Mouse (Mus musculus) limb, embryonic 12.5 days (tissue): ENCODE data around the gene Abca6. TPM values are rescaled to one million over a fixed set of nuclear protein-coding genes. Genes with fewer than 3 reads are reported as not detected.

Experiments used
- ATAC-seq: fragments of 200-750 bp; cut with Nextera tagmentation; 2 replicates; pipeline ENCODE4 v1.8.0; 2017; ENCODE audit warnings: low read depth, moderate TSS enrichment; ENCODE audit not compliant: insufficient number of reproducible peaks, insufficient read depth, low FRiP score, low TSS enrichment
- H3K27ac ChIP-seq: fragments of 300-500 bp; sonication (generic); 2 replicates; pipeline ENCODE4 v1.5.1; 2016; ENCODE audit warnings: mild to moderate bottlenecking, moderate library complexity
- H3K27me3 ChIP-seq: fragments of 300-500 bp; sonication (generic); 2 replicates; pipeline ENCODE4 v1.6.1; 2016; ENCODE audit warnings: mild to moderate bottlenecking, moderate library complexity
- H3K36me3 ChIP-seq: fragments of 300-500 bp; sonication (generic); 2 replicates; pipeline ENCODE4 v1.6.1; 2016; ENCODE audit warnings: mild to moderate bottlenecking, moderate library complexity
- H3K4me1 ChIP-seq: fragments of 300-500 bp; sonication (generic); replicated peaks from 2 replicates; pipeline ENCODE4 v1.6.1; 2016
- H3K4me2 ChIP-seq: fragments of 300-500 bp; sonication (generic); 2 replicates; pipeline ENCODE4 v1.6.1; 2016; ENCODE audit warnings: mild to moderate bottlenecking, moderate library complexity
- H3K4me3 ChIP-seq: fragments of 300-500 bp; sonication (generic); replicated peaks from 2 replicates; pipeline ENCODE4 v1.5.1; 2016; ENCODE audit warnings: mild to moderate bottlenecking
- H3K9ac ChIP-seq: fragments of 300-500 bp; sonication (generic); replicated peaks from 2 replicates; pipeline ENCODE4 v1.6.1; 2016; ENCODE audit warnings: mild to moderate bottlenecking, moderate library complexity
- H3K9me3 ChIP-seq: fragments of 300-500 bp; sonication (generic); 2 replicates; pipeline ENCODE4 v1.6.1; 2016; ENCODE audit warnings: mild to moderate bottlenecking, moderate library complexity
- WGBS: fragments of 180-500 bp; shearing (Covaris S2); methylation state at CpG from one replicate; pipeline ENCODE4 v1.1.7; 2016; 5-methylcytosine and 5-hydroxymethylcytosine counted together
- polyA plus RNA-seq: library from polyadenylated mRNA; unstranded; fragments of >200 nt; fragmentation: Nextera tagmentation; extraction: Ambion mirVana; gene quantifications from 2 replicates; pipeline ENCODE4 v1.2.1, GENCODE M21; 2016

The Abca6 gene
- polyA plus RNA-seq, 1 experiment from 2014 or later: 0.13 TPM

DNA sequence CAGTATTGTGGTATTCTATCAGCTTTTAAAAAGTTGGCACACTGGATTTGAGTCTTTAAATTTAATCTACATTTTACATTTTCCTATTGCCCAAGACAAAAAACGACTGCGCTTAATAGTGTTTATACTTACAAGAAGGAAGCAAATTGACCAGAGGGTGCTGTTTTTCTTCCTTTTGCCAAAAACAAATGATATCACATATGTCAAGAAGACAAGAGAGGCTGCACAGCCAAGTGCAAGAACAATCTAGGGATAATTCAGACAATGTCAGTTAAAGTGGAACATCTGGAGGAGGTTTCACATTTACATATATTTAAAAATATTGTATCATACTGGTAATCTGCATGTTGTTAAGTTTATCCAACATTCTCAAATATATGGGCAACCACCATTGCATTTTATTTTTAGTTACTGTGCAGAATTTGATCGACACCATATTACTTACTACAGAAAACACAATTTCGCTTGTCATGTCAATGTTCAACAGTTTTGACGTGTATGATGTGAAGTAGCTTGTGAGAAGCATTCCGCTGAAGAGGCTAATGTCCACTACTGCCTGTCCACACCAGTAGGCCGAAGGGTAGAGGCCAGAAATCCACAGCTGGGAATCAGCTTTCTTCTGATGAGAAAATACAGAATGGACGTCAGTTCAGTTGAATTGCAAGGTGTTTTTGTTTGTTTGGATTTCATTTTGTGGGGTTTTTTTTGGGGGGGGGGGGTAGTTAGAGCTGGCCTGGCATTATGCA lies 54.8 kb downstream of the Abca6 start:
- Histone ChIP-seq H3K9me3 (no peaks in the 10 kb centered on the region), H3K9ac (no peak overlapping the region), H3K4me2 (no peak overlapping the region), H3K4me1 (no peaks in the 10 kb centered on the region), H3K27me3 (no peaks in the 10 kb centered on the region), H3K4me3 (no peak overlapping the region), H3K27ac (no peak overlapping the region), H3K36me3 (no peaks in the 10 kb centered on the region)
- 83% methylated on average over 8 of the region's 8 CpGs for WGBS
- no peak for ATAC-seq

DNA sequence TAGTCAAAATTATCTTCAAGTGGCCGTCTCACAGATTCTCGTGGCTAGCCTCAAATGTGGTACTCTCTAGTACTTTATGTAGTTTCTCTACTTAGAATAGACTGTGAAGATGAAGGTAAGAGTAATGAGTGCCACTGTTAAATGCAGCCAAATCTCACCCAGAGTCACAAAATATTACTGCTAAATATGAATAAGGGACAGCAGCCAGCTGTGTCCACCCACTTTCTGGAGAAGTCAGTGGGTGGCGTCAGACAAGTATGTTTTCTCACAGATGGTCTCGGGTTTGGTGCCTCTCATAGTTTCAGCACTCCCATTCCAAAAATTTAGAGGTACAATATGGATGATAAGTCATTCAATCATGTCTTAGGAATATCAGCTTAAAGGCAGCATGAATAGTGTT lies 56.3 kb downstream of the Abca6 start:
- no peaks in the 10 kb centered on the region for H3K36me3 ChIP-seq
- no peak overlapping the region for H3K9ac ChIP-seq
- H3K4me3 ChIP-seq: no peak overlapping the region
- ATAC-seq: no peak
- H3K27ac ChIP-seq: no peak overlapping the region
- no peaks in the 10 kb centered on the region for H3K27me3 ChIP-seq
- H3K4me1 ChIP-seq: no peaks in the 10 kb centered on the region
- WGBS: 90% methylated on average over 4 of the region's 4 CpGs
- H3K9me3 ChIP-seq: no peaks in the 10 kb centered on the region
- H3K4me2 ChIP-seq: no peak overlapping the region

DNA sequence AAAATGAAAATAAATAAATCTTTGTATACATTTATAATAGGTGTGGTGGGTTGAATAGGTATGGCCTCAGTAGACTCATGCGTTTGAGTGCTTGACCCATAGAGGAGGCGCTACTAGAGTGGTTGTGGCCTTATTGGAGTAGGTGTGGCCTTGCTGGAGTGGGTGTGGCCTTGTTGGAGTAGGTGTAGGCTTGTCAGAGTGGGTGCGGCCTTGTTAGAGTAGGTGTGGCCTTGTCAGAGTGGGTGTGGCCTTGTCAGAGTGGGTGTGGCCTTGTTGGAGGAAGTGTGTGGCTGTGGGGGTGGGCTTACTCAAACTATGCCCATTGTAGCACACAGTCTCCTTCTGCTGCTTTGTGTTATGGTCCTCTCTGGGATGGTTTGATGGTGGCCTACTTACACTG lies 80.4 kb downstream of the Abca6 start:
- H3K27ac ChIP-seq: no peak overlapping the region
- H3K9me3 ChIP-seq: no peaks in the 10 kb centered on the region
- ATAC-seq: no peak
- no peak overlapping the region for H3K9ac ChIP-seq
- no peak overlapping the region for H3K4me3 ChIP-seq
- 92% methylated on average over 3 of the region's 3 CpGs for WGBS
- no peaks in the 10 kb centered on the region for H3K36me3 ChIP-seq
- no peak overlapping the region for H3K4me2 ChIP-seq
- H3K27me3 ChIP-seq: no peaks in the 10 kb centered on the region
- H3K4me1 ChIP-seq: peaks cover 18% of the 10 kb centered on the region

DNA sequence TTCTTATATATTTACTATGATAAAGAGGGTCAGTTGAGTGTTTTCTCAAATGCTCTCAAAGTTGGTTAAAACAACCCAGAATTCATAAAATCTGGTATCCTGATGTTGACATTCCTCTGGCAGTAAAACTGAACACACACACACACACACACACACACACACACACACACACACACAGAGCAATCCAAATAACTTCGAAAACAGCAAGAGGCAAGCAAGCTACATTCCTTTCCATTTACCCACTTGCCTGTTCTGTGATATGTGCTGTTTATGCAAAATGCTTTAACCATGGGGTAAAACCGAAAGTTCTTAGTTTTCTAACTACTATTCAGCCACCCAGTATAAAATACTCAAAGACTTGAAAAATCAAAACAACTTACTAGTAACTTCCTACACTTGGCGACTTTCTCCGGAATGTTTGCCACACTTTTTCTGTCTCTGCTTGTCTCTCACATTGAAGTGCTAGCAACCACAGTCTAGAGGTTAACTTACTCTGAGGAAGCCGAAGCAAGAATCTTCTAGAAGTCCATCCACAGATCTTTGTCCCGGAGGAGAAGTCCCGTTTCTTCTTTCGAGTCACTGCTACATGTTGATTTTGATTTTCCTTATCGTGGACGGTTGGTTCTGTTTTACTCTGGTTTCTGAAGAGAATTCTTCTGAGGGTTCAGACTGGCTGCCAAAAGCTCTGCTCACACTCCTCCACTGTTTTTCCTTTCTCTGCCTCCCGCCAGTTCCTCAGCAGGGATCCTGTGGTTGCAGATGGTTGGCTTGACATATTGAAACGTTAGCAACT lies 83.9 kb downstream of the Abca6 start, which contains the start of gene Abca9:
TSS of gene Abca9 (minus strand) at position 738 of the 793 bp plus-strand sequence.
- Histone ChIP-seq H3K36me3 (no peaks in the 10 kb centered on the region), H3K4me2 (no peak within 1 kb of the TSS), H3K4me3 (no peak within 1 kb of the TSS), H3K9me3 (no peaks in the 10 kb centered on the region), H3K9ac (no peak within 1 kb of the TSS), H3K4me1 (peaks cover 17% of the 10 kb centered on the region), H3K27ac (peak within 1 kb of the TSS; percentile 54), H3K27me3 (no peaks in the 10 kb centered on the region)
- WGBS: 51% methylated on average over 12 of the region's 12 CpGs
- ATAC-seq: no peak

DNA sequence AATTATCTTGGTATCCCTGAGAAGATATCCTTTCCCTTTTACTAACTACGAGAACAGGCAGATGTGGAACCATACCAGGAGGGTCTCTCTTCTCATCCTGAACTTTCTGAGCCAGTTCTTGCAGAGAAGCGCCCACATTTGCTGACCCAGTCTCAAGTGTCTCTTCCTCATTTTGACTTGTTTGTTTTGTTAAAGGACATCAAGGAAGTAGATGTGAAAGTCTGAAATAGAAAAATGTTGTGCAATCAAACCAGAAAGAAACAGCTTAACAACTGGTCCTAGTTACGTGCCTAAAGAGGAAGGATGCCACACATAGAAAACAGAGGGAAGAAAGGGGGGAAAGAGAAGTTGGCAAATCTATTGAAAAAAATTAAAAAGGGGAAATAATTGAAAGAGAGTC lies 85.8 kb downstream of the Abca6 start:
- WGBS: 29% methylated on average over 3 of the region's 3 CpGs
- H3K36me3 ChIP-seq: no peaks in the 10 kb centered on the region
- H3K4me3 ChIP-seq: no peak overlapping the region
- H3K27ac ChIP-seq: no peak overlapping the region
- peaks cover 17% of the 10 kb centered on the region for H3K4me1 ChIP-seq
- no peak overlapping the region for H3K9ac ChIP-seq
- ATAC-seq: no peak
- H3K9me3 ChIP-seq: no peaks in the 10 kb centered on the region
- H3K4me2 ChIP-seq: no peak overlapping the region
- no peaks in the 10 kb centered on the region for H3K27me3 ChIP-seq

DNA sequence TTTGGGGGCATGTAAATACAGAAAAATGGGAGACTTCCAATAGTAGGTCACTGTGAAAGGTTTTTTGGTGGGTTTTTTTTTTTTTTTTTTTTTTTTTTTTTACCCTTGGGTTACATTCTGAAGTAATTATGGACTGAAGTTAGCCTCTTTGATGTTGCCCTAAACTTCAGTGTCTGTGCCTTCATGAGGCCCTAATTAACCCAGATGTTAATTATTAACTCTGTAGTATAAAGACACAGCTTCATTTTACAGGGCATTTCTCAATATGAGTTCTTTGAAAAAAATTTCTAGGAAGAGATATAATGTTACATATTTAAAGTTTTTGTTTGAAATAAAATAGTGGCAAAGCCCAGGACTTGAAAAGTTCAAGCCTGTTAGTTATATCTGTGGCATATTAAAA lies 86.2 kb downstream of the Abca6 start:
- no peak overlapping the region for H3K4me3 ChIP-seq
- no peaks in the 10 kb centered on the region for H3K27me3 ChIP-seq
- H3K9me3 ChIP-seq: no peaks in the 10 kb centered on the region
- no peak overlapping the region for H3K4me2 ChIP-seq
- ATAC-seq: no peak
- no peaks in the 10 kb centered on the region for H3K36me3 ChIP-seq
- H3K4me1 ChIP-seq: peaks cover 17% of the 10 kb centered on the region
- H3K9ac ChIP-seq: no peak overlapping the region
- H3K27ac ChIP-seq: no peak overlapping the region

DNA sequence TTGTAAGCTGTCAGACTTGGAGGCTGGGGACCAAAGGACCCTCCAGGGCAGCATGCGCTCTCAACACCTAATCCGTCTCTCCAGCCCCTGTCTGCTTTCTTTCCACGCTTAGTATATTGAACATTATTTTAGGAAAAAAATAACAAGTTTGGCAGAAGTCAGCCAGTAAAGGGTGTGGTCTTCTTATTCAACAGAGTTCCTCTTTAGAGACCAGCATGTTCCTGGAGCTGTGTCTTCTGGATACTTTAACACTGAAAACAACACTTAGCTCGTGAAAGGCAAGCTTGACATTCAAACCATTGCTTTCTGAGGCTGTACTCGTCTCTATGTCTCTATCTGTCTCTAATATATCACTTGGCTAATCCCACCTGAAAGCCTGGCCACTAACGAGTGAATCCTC lies 94.5 kb downstream of the Abca6 start:
- H3K9ac ChIP-seq: no peak overlapping the region
- no peak for ATAC-seq
- WGBS: 46% methylated on average over 6 of the region's 6 CpGs
- no peaks in the 10 kb centered on the region for H3K9me3 ChIP-seq
- H3K27ac ChIP-seq: no peak overlapping the region
- H3K36me3 ChIP-seq: no peaks in the 10 kb centered on the region
- H3K4me2 ChIP-seq: no peak overlapping the region
- H3K4me3 ChIP-seq: no peak overlapping the region
- no peaks in the 10 kb centered on the region for H3K27me3 ChIP-seq
- no peaks in the 10 kb centered on the region for H3K4me1 ChIP-seq

DNA sequence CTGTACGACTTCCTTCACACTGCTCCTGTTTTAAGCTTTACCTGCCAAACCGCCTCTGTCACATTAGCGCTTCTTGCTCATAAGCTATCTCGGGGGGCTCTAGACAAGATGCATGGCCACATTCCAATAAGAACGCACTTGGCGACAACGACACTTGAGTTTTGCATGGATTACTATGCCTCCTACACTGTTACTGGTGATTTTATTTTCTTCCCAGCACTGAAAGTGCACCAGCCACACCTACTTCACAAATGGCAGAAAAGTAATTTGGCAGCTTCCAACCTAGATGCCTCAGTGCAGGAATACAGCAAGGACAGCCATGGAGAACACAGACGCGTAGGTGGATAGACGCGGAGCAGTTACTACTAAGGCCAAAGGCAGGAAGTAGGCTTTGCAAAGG lies 95.6 kb downstream of the Abca6 start:
- Histone ChIP-seq H3K27me3 (no peaks in the 10 kb centered on the region), H3K9ac (no peak overlapping the region), H3K4me1 (no peaks in the 10 kb centered on the region), H3K9me3 (no peaks in the 10 kb centered on the region), H3K4me3 (no peak overlapping the region), H3K36me3 (no peaks in the 10 kb centered on the region), H3K4me2 (no peak overlapping the region), H3K27ac (no peak overlapping the region)
- WGBS: 93% methylated on average over 11 of the region's 11 CpGs
- no peak for ATAC-seq

DNA sequence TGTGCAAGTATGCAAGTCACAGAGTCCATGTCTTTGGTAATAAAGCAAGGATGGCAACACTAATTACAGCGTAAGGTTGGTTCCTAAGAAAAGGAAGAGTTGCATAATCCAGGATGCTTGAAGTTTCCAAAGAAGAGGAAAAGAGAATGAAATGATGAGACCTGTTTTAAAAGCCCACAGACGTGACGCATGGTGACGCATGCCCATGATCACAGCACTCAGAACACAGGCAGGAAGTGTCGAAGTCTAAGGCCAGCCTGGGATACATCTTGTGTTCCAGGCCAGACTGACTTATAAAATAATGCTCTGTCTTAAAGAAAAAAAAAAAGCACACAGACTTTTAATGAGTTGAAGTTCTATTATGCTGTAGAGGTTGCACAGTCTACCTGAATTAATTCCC lies 103.9 kb downstream of the Abca6 start:
- no peak overlapping the region for H3K9ac ChIP-seq
- no peaks in the 10 kb centered on the region for H3K9me3 ChIP-seq
- ATAC-seq: no peak
- no peaks in the 10 kb centered on the region for H3K27me3 ChIP-seq
- no peak overlapping the region for H3K4me2 ChIP-seq
- H3K4me1 ChIP-seq: no peaks in the 10 kb centered on the region
- H3K4me3 ChIP-seq: no peak overlapping the region
- H3K36me3 ChIP-seq: no peaks in the 10 kb centered on the region
- 90% methylated on average over 5 of the region's 5 CpGs for WGBS
- H3K27ac ChIP-seq: no peak overlapping the region

DNA sequence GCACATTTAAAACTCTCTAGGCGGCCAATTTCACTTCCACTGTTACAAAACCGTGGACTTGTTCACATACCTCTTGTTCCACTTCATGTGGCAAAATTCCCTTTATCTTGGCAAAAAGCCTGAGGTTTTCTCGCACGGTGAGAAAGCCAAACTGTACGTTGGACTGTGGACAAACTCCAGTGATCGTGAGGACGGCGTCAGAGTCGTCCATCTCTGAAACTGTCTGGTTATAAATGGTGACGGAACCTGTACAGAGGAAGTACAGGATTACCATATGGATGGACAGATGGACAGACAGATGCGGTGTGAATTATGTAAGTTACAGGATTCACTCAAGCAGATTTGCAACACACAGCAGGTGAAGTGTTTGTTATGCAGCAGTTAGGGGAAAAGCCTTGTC lies 106.2 kb downstream of the Abca6 start:
- WGBS: 92% methylated on average over 11 of the region's 11 CpGs
- Histone ChIP-seq H3K9me3 (no peaks in the 10 kb centered on the region), H3K27me3 (no peaks in the 10 kb centered on the region), H3K9ac (no peak overlapping the region), H3K36me3 (no peaks in the 10 kb centered on the region), H3K4me3 (no peak overlapping the region), H3K27ac (no peak overlapping the region), H3K4me2 (no peak overlapping the region), H3K4me1 (no peaks in the 10 kb centered on the region)
- no peak for ATAC-seq

DNA sequence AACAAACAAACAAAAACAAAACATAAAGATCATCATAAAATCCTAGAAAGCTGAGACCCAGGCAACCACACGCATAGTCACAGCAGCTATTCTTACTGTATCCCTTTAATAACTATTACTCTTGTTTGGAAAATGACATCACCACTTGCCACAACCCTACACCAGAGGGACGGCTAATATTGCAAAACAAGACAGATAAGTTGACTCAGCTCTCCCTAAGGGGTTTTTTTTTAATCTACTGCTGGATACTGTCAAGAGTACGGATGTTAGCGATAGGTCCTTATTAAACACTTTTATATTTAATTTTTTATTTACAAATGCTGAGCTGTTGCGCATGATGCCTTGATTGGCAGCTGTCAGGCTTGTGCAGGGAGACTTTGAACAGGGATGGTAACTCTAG lies 120.8 kb downstream of the Abca6 start:
- Histone ChIP-seq H3K4me1 (peaks cover 3% of the 10 kb centered on the region; the same call in 1 of the 2 replicates), H3K27ac (no peak overlapping the region), H3K4me2 (no peak overlapping the region), H3K9me3 (no peaks in the 10 kb centered on the region), H3K9ac (no peak overlapping the region), H3K27me3 (no peaks in the 10 kb centered on the region), H3K36me3 (no peaks in the 10 kb centered on the region), H3K4me3 (no peak overlapping the region)
- 85% methylated on average over 5 of the region's 5 CpGs for WGBS
- ATAC-seq: no peak
